Mouse (Mus musculus) megakaryocyte, embryonic 14.5 days (primary cell): Measurements from ENCODE around the gene Gm9639. TPM values are rescaled to one million over a fixed set of nuclear protein-coding genes. Genes with fewer than 3 reads are reported as not detected.
"Not testable (repeated sequence)": the region's sequence is repeated elsewhere in the genome, so short reads cannot be mapped to it uniquely, and the experiment has no call there.

Experiments
- H3K27me3 ChIP-seq: replicated peaks from 2 replicates; pipeline ENCODE3; 2012; ENCODE audit warnings: inconsistent platforms
- H3K36me3 ChIP-seq: replicated peaks from 2 replicates; pipeline ENCODE3; 2012; ENCODE audit warnings: low read length, inconsistent platforms, mixed read lengths
- H3K4me1 ChIP-seq: 2 replicates; pipeline ENCODE4 v1.6.1; 2012; ENCODE audit warnings: inconsistent platforms
- H3K4me3 ChIP-seq: replicated peaks from 2 replicates; pipeline ENCODE3; 2012; ENCODE audit warnings: moderate library complexity, mild to moderate bottlenecking, inconsistent platforms
- H3K9me3 ChIP-seq: 2 replicates; pipeline ENCODE4 v1.6.1; 2012; ENCODE audit warnings: inconsistent platforms
- FLI1 ChIP-seq: IDR thresholded peaks from 2 replicates; pipeline ENCODE4 v1.6.1; 2012; ENCODE audit warnings: low read length, inconsistent platforms, mixed read lengths
- GATA1 ChIP-seq: IDR thresholded peaks from 3 replicates; pipeline ENCODE4 v1.6.1; 2012; ENCODE audit warnings: mixed read lengths, low read length, inconsistent platforms, borderline replicate concordance
- polyA plus RNA-seq: library from polyadenylated mRNA; stranded (reverse); fragments of >175 nt; gene quantifications from 2 replicates; pipeline ENCODE4 v1.2.3, GENCODE M21; 2012; ENCODE audit warnings: low replicate concordance; ENCODE audit not compliant: insufficient read depth

Gm9639 gene
- polyA plus RNA-seq: not detected in 2 replicates

DNA sequence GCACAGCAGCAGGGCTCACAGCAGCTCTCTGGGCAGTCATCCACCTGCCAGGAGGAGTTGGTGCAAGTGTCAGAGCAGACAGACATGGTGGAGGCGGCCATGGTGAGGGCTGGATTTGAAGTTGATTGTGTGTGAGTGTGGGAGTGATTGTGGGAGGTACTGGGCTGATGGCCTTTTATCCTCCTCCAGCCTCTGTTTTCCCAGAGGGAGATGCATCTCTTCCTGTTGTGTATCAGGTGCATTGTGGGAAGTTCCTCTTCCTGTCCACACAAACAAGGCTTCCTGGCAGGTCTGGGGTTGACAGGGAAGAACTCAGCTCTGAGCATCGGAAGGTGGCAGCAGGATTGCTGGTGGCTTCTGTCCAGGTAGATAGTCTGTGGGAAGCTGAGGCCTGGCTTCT lies at the start of gene Gm9639:
Gene Gm9639, minus strand, starts transcription at position 101 of the 400 bp plus-strand sequence.
- peaks cover 33% of the 10 kb centered on the region for H3K27me3 ChIP-seq
- no peaks in the 10 kb centered on the region for H3K36me3 ChIP-seq
- H3K4me3 ChIP-seq: no peak within 1 kb of the TSS
- no peaks in the 10 kb centered on the region for H3K9me3 ChIP-seq
- H3K4me1 ChIP-seq: peaks cover 34% of the 10 kb centered on the region
- TF ChIP-seq FLI1 (no peak), GATA1 (no peak)

DNA sequence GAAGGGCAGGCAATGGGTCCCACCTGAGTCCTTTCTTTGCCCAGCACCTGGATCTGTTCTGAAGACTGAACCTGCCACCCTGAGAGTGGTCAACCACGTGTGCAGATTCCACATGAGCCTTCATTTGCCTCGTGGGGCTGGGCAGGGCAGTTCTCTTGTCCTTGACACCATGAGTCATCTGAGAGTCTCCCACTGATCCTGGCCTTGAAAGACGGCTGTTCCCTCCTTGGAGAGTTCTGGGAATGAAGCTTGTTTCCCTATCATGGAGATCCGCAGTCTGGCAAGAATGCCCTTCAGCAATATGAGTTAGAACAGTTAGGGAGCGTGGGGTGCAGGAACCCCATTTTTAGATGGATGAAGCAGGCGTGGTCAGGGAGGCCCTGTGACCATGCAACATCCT lies 44.1 kb upstream of the Gm9639 start:
- Histone ChIP-seq H3K4me3 (no peak overlapping the region), H3K27me3 (peaks cover 9% of the 10 kb centered on the region), H3K4me1 (no peaks in the 10 kb centered on the region), H3K9me3 (peaks cover 41% of the 10 kb centered on the region), H3K36me3 (no peaks in the 10 kb centered on the region)
- no peak for TF ChIP-seq FLI1
- no peak for TF ChIP-seq GATA1

DNA sequence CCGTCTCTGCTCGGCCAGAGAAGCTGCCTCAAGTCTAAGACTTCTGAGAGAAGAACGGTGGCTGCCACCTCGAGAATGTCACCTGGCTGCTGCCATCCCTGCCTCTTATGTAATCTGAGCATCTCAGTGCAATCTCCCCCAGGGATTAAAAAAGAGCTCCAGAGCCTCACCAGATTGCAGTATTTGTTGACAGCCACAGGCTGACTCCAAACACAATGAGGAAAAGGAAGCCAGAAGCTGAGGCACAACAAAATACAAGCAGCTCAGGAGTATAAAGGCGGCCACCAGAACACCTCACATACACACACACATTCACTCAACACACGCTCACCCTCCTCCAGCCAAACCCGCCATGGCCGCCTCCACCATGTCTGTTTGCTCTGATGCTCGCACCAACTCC lies 40.8 kb upstream of the Gm9639 start, which contains the start of gene Krtap10-10:
Gene Krtap10-10, plus strand, starts transcription at position 301 of the 400 bp plus-strand sequence.
- H3K36me3 ChIP-seq: no peaks in the 10 kb centered on the region
- peaks cover 15% of the 10 kb centered on the region; the same call in 1 of the 2 replicates for H3K9me3 ChIP-seq
- peaks cover 6% of the 10 kb centered on the region for H3K27me3 ChIP-seq
- TF ChIP-seq FLI1 (no peak), GATA1 (no peak)
- H3K4me3 ChIP-seq: no peak within 1 kb of the TSS
- H3K4me1 ChIP-seq: no peaks in the 10 kb centered on the region

DNA sequence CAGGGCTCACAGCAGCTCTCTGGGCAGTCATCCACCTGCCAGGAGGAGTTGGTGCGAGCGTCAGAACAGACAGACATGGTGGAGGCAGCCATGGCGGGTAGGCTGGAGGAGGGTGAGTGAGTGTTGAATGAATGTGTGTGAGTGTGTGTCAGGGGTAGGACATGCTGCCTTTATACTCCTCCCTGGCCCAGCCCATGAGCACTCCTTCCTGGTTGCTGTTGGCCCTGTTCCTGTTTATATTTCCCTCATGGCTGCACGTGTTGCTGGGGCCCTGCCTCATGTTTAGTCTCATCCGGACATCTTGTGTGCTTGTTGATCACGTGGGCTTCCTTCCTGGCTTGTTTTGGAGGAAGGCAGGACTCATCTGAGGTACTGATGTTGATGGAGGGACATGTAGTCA lies 32.1 kb upstream of the Gm9639 start, which contains the start of gene Krtap10-4:
Gene Krtap10-4, minus strand, starts transcription at position 145 of the 400 bp plus-strand sequence.
- Histone ChIP-seq H3K27me3 (peaks cover 19% of the 10 kb centered on the region), H3K9me3 (peaks cover 20% of the 10 kb centered on the region), H3K4me1 (no peaks in the 10 kb centered on the region), H3K4me3 (no peak within 1 kb of the TSS), H3K36me3 (no peaks in the 10 kb centered on the region)
- TF ChIP-seq FLI1 (no peak), GATA1 (no peak)

DNA sequence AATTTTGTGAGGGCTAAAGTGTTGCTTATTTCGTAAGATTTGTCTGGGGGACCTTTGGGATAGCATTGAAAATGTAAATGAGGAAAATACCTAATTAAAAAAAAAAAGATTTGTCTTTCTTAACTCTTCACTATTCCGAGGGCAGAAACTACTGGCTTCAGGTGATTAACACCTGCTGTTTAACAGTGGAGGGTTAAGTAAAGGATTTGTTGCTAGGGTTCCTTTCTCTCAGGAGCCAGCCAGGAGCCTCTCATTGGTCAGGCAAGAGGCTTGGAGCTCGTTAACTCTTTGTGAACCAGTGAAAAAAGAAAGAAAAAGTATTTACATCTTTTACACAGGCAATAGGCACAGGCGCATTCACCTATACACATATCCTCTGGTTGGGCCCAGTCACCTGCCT lies 24.3 kb upstream of the Gm9639 start:
- Histone ChIP-seq H3K9me3 (peaks cover 12% of the 10 kb centered on the region), H3K36me3 (no peaks in the 10 kb centered on the region), H3K4me1 (peaks cover 5% of the 10 kb centered on the region; the same call in 1 of the 2 replicates), H3K27me3 (peaks cover 19% of the 10 kb centered on the region), H3K4me3 (no peak overlapping the region)
- TF ChIP-seq FLI1 (no peak), GATA1 (no peak)

DNA sequence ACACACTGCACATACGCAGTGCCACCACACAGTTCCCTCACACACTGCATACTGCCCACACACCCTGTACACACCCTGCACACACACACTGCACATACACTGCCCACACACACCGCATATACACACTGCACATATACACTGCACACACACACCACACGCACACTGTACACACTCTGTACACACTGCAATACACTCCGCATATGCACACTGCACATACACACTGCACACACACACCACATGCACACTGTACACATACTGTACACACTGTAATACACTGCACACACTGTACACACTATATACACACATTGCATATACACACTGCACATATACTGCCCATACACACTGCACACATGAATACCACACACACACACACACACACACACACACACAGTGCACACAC lies 23.6 kb upstream of the Gm9639 start:
- H3K36me3 ChIP-seq: no peaks in the 10 kb centered on the region
- peaks cover 12% of the 10 kb centered on the region for H3K9me3 ChIP-seq
- peak overlapping the region; percentile 48 for H3K4me3 ChIP-seq
- H3K4me1 ChIP-seq: peaks cover 5% of the 10 kb centered on the region; the same call in 1 of the 2 replicates
- TF ChIP-seq FLI1 (no peak), GATA1 (0 out of 3 replicates have a peak, but pooled peaks have one; percentile 16)
- peaks cover 25% of the 10 kb centered on the region for H3K27me3 ChIP-seq

DNA sequence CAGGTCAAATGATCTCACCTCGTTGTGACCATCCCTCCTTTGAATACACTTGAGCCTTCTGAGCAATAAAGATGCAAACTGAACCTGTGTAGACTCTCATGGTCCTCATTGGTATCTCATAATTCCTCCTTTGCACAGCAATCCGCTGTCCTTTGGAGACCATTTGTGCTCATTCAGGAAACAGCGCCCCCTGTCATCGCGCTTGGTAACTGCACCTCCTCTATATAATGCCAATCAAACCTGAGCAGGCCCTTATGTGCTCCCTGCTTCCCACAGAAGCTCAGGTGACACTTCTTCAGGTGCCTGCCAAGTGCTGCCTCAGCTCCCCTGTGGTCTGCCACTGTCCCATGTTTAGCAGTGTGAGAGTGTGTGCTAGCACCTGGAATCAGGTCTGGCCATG lies 20.6 kb upstream of the Gm9639 start:
- peaks cover 5% of the 10 kb centered on the region; the same call in 1 of the 2 replicates for H3K4me1 ChIP-seq
- no peaks in the 10 kb centered on the region for H3K36me3 ChIP-seq
- no peak overlapping the region for H3K4me3 ChIP-seq
- TF ChIP-seq FLI1: no peak
- no peak for TF ChIP-seq GATA1
- H3K9me3 ChIP-seq: peaks cover 9% of the 10 kb centered on the region; the same call in 1 of the 2 replicates
- H3K27me3 ChIP-seq: peaks cover 39% of the 10 kb centered on the region

DNA sequence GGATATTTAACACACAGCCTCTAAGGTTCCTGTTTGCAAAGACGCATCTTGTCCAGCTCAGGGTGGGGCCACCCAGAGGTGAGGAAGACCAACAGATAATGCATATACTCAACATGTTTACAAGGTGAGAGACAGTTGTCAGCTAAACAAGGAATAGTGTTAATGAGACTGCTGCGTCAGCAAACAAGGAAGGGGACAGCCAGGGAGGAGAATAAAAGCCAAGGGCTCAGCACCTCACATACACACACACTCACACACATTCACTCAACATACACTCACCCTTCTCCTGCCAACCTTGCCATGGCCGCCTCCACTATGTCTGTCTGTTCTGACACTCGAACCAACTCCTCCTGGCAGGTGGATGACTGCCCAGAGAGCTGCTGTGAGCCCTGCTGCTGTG lies 19.5 kb upstream of the Gm9639 start, which contains the start of gene Gm2696:
Gene Gm2696, plus strand, starts transcription at position 301 of the 400 bp plus-strand sequence.
- Histone ChIP-seq H3K27me3 (peaks cover 35% of the 10 kb centered on the region), H3K4me3 (no peak within 1 kb of the TSS), H3K36me3 (no peaks in the 10 kb centered on the region), H3K9me3 (peaks cover 9% of the 10 kb centered on the region; the same call in 1 of the 2 replicates), H3K4me1 (peaks cover 5% of the 10 kb centered on the region; the same call in 1 of the 2 replicates)
- no peak for TF ChIP-seq GATA1
- TF ChIP-seq FLI1: no peak

DNA sequence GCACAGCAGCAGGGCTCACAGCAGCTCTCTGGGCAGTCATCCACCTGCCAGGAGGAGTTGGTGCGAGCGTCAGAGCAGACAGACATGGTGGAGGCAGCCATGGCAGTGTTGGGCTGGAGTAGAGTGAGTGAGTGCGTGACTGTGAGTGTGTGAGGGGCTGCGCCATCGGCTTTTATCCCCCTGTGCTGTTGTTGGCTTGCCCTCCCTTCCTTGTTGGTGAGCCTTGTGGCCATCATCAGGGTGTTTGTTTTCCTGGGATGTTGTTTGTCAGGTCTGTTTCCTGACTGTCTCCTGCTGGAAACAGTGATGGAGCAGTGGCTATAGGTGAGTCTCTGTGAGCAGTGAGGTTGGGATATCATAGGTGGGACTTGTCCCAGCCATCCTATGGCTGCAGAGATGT lies 16.9 kb upstream of the Gm9639 start, which contains the start of gene Gm9507:
Gene Gm9507, minus strand, starts transcription at position 101 of the 400 bp plus-strand sequence.
- Histone ChIP-seq H3K9me3 (0 out of 2 replicates have a peak, but pooled peaks cover 3% of the 10 kb centered on the region), H3K4me1 (no peaks in the 10 kb centered on the region; the same call in 1 of the 2 replicates), H3K27me3 (peaks cover 33% of the 10 kb centered on the region), H3K4me3 (peak within 1 kb of the TSS; percentile 42), H3K36me3 (no peaks in the 10 kb centered on the region)
- TF ChIP-seq GATA1 (no peak), FLI1 (no peak)

DNA sequence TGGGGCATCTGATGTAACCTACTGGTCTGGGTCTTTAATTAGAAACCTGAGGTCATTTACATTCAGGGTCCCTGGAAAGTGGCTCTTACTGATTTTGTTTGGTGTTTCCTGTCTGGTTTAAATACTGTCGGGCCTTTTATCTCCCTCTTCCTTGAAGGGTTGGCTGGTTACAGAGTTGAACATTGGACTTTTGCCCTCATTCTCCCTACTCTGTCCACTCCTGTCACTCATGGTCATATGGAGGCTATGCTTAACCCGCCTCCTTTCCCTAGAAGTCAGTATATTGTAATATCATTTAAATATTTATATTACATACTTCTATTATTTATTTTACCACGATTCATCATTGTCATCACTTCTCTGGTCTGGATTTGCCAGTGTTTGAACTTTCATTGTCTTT lies 9.2 kb upstream of the Gm9639 start:
- no peaks in the 10 kb centered on the region for H3K9me3 ChIP-seq
- H3K36me3 ChIP-seq: no peaks in the 10 kb centered on the region
- no peak for TF ChIP-seq FLI1
- no peak for TF ChIP-seq GATA1
- no peak overlapping the region for H3K4me3 ChIP-seq
- H3K27me3 ChIP-seq: peaks cover 3% of the 10 kb centered on the region
- peaks cover 17% of the 10 kb centered on the region for H3K4me1 ChIP-seq

DNA sequence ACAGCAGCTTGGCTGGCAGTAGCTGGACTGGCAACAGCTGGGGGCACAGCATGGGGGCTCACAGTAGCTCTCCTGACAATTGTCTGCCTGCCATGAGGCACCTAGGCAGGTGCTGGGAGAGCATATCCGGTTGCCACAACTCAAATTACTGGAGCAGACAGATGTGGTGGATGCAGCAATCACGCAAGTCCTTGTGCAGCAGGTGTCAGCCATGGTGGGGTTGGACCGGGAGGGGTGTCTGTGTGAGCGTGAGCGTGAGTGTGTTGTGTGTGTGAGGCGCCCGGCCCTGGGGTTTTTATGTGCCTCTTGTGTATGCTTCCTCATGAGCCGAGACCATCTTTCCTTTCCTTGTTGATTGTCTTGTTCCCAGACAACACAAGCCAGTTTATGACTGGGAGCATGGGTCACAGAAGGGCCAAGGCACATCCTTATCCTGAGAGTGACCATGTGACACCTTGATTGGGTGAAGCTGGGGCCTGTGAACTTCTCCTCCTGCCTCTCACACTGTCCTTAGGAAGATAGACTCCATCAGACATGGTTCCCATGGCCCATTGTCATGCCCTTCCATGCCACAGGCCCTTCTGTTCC lies 4.1 kb upstream of the Gm9639 start, which contains the start of gene Gm19668:
Gene Gm19668, minus strand, starts transcription at position 213 of the 588 bp plus-strand sequence.
- peak within 1 kb of the TSS; percentile 38 for H3K4me3 ChIP-seq
- peaks cover 42% of the 10 kb centered on the region for H3K4me1 ChIP-seq
- H3K27me3 ChIP-seq: peaks cover 28% of the 10 kb centered on the region
- TF ChIP-seq GATA1 (no peak), FLI1 (no peak)
- H3K9me3 ChIP-seq: no peaks in the 10 kb centered on the region
- H3K36me3 ChIP-seq: no peaks in the 10 kb centered on the region

DNA sequence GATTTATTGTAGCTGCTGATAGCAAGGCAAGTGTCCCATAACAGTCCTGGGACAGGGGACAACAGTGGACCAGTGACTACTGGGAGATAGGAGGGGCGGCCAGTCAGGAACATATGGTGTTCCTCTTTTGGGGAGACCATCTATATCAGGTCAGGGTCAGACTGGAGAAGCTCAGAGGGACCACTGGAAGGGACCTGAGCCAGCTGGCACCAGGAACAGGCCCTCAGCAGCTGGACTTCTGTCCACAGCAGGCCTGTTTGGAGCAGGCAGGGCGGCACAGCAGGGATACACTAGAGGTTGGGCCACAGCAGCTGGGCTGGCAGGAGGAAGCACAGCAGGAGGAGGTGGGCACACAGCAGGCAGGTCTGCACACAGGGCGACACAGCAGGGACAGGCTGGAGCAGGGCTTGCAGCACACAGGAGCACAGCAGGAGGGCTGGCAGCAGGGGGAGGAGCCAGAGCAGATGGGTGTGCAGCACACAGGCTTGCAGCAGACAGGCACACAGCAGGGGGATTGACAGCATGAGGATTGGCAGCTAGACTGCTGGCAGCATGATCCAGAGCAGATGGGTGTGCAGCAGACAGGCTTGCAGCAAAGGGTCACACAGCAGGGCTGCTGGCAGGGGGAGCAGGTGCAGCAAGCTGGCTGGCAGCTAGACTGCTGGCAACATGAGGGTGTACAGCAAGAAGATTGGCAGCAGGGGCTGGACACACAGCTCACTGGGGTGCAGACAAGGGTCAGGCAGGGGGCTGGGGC lies 3.5 kb upstream of the Gm9639 start:
- H3K4me3 ChIP-seq, H3K9me3 ChIP-seq, H3K36me3 ChIP-seq: not testable (repeated sequence)
- peaks cover 32% of the 10 kb centered on the region for H3K27me3 ChIP-seq
- H3K4me1 ChIP-seq: peaks cover 42% of the 10 kb centered on the region
